Mouse (Mus musculus): ENCODE results near the gene Gtf3c2.

The Gtf3c2 gene

DNA sequence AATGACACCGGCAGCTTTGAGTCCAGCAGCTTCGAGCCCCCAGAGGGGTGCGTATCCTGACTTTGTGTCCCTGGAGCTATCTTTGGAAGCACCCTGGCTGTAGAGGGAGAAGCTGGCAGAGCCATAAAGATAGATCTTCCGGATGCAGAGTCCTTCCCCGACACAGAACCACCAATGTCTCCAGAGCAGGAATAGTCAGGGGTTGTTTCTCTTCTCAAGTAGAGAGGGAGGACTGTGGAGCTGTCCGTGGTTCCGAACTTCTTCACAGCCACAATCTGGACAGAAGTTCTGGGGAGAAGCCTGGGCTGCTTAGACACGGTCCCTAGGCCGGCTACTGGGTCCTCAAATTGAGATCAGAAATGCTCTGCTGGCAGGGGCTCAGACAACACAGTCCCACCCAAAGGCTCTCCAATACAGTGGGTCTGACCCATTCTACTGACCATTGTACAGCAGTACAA is 40.9 kb downstream of the Gtf3c2 start:
- no peak for DNase-seq (ENCODE audit: low read depth, low spot score)

DNA sequence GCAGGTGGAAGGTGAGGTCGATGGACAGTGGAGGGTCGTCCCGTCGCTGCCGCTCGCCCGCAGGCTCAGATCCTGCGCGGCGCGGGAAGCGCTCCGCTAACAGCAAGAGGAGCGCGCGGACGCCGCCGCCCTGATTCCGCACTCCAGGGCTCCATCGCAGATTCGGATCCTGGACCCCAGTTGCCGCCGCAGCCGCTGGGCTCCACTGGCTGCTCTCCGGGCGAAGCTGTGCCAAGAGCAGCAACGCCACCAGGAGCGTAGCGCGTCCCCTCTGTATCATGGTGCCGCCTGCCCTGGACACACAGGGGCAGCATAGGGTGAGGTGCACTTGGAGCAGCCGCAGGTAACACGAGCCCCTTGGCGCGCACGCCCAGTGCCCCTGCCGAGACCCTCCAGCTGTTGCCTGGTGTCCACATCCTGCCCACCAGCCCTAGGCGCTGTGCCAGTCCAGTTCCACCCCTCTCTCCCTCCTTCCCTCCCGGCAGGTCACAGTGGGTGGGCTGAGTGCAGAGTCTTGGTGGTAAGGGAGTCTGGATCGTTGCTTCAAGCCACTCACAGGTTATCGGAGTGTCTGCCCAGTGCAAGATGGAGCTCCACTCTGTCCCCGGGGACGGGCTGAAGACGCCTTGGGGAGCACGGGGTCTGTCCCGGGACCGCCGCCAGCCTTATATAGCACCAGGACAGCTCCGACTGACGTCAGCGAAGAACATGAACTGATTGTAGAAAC is 41.5 kb downstream of the Gtf3c2 start, which contains the start of gene Ucn:
Gene Ucn (minus strand): TSS at position 589 of the 727 bp plus-strand sequence.
- no peak for DNase-seq (ENCODE audit: low read depth, low spot score)

DNA sequence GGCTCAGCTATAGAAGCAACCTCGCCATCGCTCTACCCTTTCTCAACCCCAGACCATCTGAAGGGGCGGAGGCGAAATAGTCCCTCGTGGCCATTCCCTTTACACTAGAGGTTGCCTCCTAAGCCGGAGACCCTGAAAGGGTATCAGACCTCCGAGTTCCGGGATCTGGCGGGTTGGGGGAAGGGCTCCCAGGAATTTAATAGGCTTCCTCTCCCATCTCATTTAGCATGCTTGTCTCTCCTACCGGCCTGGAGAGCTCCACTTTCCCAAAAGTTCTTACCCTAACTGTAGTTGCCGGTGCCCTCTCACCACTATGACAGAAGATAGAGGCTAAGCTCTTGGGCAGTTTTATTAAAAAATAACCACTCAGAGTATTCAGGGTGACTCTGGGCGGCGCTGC is 42.3 kb downstream of the Gtf3c2 start:
- no peak for DNase-seq (ENCODE audit: low read depth, low spot score)

DNA sequence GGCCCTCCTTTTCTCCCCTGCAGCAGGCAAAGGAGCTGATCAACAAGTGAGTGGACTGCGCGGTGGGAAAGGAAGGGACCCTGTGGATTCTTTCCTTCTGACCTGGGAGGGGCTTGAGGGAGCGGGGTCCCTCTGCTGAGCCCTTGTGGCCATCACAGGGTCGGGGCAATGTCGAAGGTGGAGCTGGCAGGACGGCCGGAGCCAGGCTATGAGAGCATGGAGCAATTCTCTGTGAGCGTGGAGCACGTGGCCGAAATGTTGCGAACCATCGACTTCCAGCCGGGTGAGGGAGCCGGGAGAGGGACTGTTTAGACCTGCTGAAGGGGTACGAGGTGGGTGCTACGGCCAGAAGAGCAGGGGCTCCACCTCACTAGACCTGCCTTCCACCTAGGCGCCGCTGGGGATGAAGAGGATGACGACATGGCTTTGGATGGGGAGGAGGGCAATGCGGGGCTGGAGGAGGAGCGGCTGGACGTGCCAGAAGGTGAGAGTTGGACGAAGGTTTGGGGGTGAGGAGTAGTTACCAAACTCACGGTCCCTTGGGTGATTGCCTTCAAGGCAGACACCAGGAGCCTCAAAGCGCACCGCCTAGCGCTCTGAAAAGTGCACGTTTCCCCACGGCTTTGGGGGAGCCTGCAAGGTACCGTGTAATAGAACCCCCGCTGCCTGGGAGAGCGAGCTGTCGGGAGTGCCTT is 43.1 kb downstream of the Gtf3c2 start:
- DNase-seq (ENCODE audit: low read depth, low spot score): no peak

DNA sequence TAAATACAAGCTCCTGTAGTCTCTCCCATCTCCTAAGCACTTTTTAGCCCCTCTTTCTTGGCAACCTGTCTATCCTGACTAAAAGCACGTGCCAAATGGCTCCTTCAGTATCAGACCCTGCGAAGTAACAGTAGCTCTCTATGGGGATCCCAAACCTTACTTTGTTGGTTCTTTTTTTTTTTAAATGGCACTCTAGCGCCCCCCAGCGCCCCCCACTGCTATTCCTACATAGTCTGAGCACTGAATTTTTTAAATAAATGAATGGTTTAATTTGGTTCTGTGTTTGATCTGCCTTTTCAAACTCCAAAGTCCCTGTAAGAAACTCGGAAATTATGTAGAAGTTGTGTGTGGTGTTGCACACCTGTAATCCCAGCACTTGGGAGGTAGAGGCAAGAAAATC is 53.9 kb downstream of the Gtf3c2 start:
- no peak for DNase-seq (ENCODE audit: low read depth, low spot score)

DNA sequence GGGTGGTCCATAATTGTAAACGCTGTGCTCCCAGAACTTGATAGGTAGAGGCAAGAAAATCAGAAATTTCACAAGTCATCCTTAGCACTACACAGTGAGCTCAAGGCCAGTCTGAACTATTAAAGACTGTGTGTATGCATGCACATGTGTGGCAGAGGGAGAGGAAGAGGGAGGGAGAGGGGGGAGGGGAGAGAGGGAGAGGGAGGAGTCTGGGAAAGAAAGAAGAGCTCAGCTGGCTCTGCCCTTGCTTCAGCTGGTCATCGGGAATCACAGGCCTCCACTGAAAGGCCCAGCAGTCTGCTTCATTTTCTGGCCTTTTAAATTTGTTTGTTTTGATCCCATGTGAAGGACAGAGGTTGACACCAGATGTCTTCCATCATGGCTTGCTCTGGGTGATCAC is 56.5 kb downstream of the Gtf3c2 start:
- DNase-seq (ENCODE audit: low read depth, low spot score): no peak

DNA sequence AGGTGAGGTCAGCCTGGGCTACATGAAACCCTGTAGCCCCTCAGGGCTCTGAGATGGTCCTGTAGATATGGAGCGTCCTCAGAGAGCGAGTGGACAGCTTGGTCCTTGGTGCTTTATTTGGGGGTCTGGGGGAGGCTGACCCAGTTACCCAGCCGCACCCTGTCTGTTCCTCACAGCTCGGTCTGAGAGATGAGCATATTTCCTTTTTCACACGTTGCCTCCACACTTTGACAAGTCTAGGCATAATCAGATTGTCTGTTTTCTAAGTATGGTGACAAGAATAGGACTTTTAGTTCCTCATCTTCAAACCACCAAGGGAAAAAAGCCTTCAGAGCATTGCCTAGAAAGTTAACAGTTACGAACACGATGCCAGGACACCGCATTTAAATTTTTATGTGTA is 58.8 kb downstream of the Gtf3c2 start:
- no peak for DNase-seq (ENCODE audit: low read depth, low spot score)

DNA sequence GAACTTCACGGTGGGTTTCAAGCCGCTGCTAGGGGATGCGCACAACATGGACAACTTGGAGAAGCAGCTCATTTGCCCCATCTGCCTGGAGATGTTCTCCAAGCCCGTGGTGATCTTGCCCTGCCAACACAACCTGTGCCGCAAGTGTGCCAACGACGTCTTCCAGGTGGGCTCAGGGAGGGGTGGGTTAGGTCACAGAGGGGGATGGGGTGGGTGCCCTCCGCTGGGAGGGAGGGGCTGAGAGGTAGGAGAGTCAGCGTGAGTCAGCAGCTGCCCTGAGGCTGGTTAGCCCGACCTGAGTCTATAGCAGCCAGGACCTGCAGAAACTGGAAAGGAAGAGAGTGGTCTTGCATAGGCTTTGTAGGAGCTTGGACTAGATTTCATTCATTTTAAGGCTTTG is 63.0 kb downstream of the Gtf3c2 start:
- DNase-seq (ENCODE audit: low read depth, low spot score): peak; percentile 70

DNA sequence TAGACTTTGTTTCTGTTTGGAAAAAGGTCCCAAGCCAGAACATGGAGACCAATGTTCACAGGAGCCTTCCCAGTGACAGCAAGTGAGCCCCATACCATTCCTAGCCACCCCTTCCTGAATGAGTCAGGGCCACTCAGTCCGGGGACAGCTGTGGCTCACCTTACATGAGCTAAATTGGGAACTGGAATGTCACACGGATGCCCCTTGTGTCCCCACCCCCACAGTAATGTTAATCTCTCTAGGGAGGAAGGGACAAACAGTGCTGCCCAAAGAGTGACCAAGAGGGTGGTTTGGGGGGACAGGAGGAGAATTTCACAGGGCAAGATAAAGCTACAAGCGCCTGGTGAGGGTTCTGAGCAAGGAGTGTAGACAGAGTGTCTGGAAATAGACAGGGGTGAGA is 63.6 kb downstream of the Gtf3c2 start, which contains the start of gene Trim54:
Gene Trim54 (plus strand): TSS at position 359 of the 400 bp plus-strand sequence.
- peak; percentile 92 for DNase-seq (ENCODE audit: low read depth, low spot score)

DNA sequence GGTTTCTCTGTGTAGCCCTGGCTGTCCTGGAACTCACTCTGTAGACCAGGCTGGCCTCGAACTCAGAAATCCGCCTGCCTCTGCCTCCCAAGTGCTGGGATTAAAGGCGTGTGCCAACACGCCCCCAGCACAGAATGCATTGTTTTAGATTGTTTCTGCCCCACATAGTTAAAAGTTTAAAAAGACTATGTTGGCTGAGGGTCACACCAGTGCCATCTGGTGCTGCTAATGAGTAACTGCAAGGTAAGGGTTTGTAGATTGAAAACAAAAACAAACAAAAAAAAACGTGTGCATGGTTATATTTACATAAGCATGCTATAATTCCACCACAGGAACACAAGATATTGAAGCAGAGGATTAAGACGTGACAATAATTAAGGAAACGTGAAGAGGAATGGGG is 69.2 kb downstream of the Gtf3c2 start:
- DNase-seq (ENCODE audit: low read depth, low spot score): no peak

DNA sequence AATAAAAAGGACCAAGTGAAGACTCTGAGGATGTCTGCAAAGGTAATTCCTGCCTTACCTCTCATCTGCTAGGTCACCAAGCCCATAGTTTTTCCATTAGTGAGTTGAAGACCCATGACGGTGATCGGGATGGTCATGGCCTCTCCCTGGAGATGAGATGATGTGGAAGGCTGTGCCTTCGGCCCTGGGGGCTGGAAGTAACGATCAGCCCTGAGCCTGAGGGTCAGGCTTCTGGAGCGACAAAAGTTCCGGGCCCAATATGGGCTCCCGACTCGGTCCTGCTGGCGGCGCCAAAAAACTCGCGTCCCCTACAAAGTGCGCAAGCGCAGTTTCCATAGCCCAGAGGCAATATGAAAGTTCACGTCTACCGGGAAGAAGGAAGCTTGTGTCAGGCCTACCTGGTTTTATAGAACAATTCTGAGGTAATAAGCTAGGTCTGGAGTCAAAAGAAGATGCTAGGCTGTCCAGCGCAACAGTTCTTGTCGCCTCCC is 71.9 kb downstream of the Gtf3c2 start, which contains the start of gene Slc30a3:
Gene Slc30a3 (minus strand): TSS at position 238 of the 491 bp plus-strand sequence.
- DNase-seq (ENCODE audit: low read depth, low spot score): no peak
